Mouse (Mus musculus) liver, adult 2 months (tissue): ENCODE data around the gene Filip1l. TPM values are rescaled to one million over a fixed set of nuclear protein-coding genes. Genes with fewer than 3 reads are reported as not detected.

Source experiments
- DNase-seq: peaks from one replicate; pipeline ENCODE4 v3.0.0-alpha.2; 2011; ENCODE audit warnings: low read depth, low spot score; ENCODE audit errors: extremely low read depth
- H3K27ac ChIP-seq: fragments of 200-500 bp; replicated peaks from 2 replicates; pipeline ENCODE4 v1.5.1; 2012; ENCODE audit warnings: low read depth, mild to moderate bottlenecking, control low read depth, inconsistent platforms, low read length; ENCODE audit not compliant: insufficient read depth
- H3K27me3 ChIP-seq: fragments of 200-500 bp; 2 replicates; pipeline ENCODE4 v1.6.1; 2012; ENCODE audit warnings: mild to moderate bottlenecking, moderate library complexity, low read length, inconsistent platforms; ENCODE audit not compliant: control insufficient read depth, insufficient read depth
- H3K36me3 ChIP-seq: fragments of 200-500 bp; 2 replicates; pipeline ENCODE4 v1.6.1; 2012; ENCODE audit warnings: low read length, inconsistent platforms; ENCODE audit not compliant: control insufficient read depth, insufficient read depth
- H3K4me1 ChIP-seq: fragments of 200-500 bp; 2 replicates; pipeline ENCODE4 v1.6.1; 2011; ENCODE audit warnings: low read length; ENCODE audit not compliant: control insufficient read depth, insufficient read depth
- H3K4me3 ChIP-seq: fragments of 200-500 bp; 2 replicates; pipeline ENCODE4 v1.5.1; 2011; ENCODE audit warnings: low read depth, mild to moderate bottlenecking, control low read depth, low read length, moderate library complexity; ENCODE audit not compliant: insufficient read depth
- H3K79me2 ChIP-seq: fragments of 200-500 bp; 2 replicates; pipeline ENCODE4 v1.6.1; 2012; ENCODE audit warnings: inconsistent platforms, mild to moderate bottlenecking, low read length, moderate library complexity; ENCODE audit not compliant: control insufficient read depth, insufficient read depth
- H3K9ac ChIP-seq: fragments of 200-500 bp; 2 replicates; pipeline ENCODE4 v1.6.1; 2012; ENCODE audit warnings: low read depth, mild to moderate bottlenecking, control low read depth, inconsistent platforms, low read length
- CTCF ChIP-seq: fragments of 200-500 bp; IDR thresholded peaks from 2 replicates; pipeline ENCODE4 v1.5.1; 2011; ENCODE audit warnings: low read depth, low read length, control low read depth
- POLR2A ChIP-seq: fragments of 200-500 bp; IDR thresholded peaks from 2 replicates; pipeline ENCODE4 v1.6.1; 2011; ENCODE audit warnings: low read length, control low read depth; ENCODE audit not compliant: insufficient read depth; ENCODE audit errors: extremely low read depth
- WGBS: fragments of 180-500 bp; shearing (Covaris S2); methylation state at CpG from one replicate; pipeline ENCODE4 v1.1.7; 2018; 5-methylcytosine and 5-hydroxymethylcytosine counted together
- polyA plus RNA-seq: library from polyadenylated mRNA; depleted of rRNA; stranded (reverse); fragments of >200 nt; gene quantifications from 2 replicates; pipeline ENCODE4 v1.2.3, GENCODE M21; 2012
- total RNA-seq: library from RNA; depleted of rRNA; stranded (reverse); fragments of >200 nt; gene quantifications from 2 replicates; pipeline ENCODE4 v1.2.3, GENCODE M21; 2014

Gene Filip1l
- total and polyA plus RNA-seq, 2 experiments = 0.82 to 2.9 TPM

GRCm38 (mm10) chr16:57469869-57470268 is 117.0 kb downstream of the Filip1l start:
- Histone ChIP-seq H3K27ac (no peak overlapping the region), H3K36me3 (no peaks in the 10 kb centered on the region), H3K4me3 (no peak overlapping the region), H3K79me2 (no peaks in the 10 kb centered on the region), H3K27me3 (no peaks in the 10 kb centered on the region), H3K9ac (no peak overlapping the region), H3K4me1 (no peaks in the 10 kb centered on the region)
- 85% methylated on average over 2 of the region's 2 CpGs for WGBS
- DNase-seq = peak; percentile 29
- no peak for TF ChIP-seq POLR2A
- TF ChIP-seq CTCF = no peak

GRCm38 (mm10) chr16:57470286-57470830 is 117.5 kb downstream of the Filip1l start:
- TF ChIP-seq POLR2A (no peak), CTCF (no peak)
- 0 out of 2 replicates have a peak overlapping the region, but pooled peaks have one; percentile 27 for H3K27ac ChIP-seq
- DNase-seq = no peak
- 91% methylated on average over 12 of the region's 12 CpGs for WGBS
- H3K36me3 ChIP-seq = no peaks in the 10 kb centered on the region
- no peak overlapping the region for H3K9ac ChIP-seq
- no peaks in the 10 kb centered on the region for H3K79me2 ChIP-seq
- no peaks in the 10 kb centered on the region for H3K4me1 ChIP-seq
- no peaks in the 10 kb centered on the region for H3K27me3 ChIP-seq
- no peak overlapping the region for H3K4me3 ChIP-seq

- Histone ChIP-seq H3K4me1 (no peaks in the 10 kb centered on the region), H3K9ac (no peak overlapping the region), H3K27me3 (no peaks in the 10 kb centered on the region), H3K27ac (no peak overlapping the region), H3K79me2 (no peaks in the 10 kb centered on the region), H3K36me3 (no peaks in the 10 kb centered on the region), H3K4me3 (no peak overlapping the region)
- DNase-seq = peak; percentile 9
- TF ChIP-seq CTCF = no peak
- no peak for TF ChIP-seq POLR2A
These were observed 118.2 kb downstream of the Filip1l start for GRCm38 (mm10) chr16:57471071-57471470.

GRCm38 (mm10) chr16:57473415-57474085 is 120.7 kb downstream of the Filip1l start:
- TF ChIP-seq CTCF (no peak), POLR2A (no peak)
- Histone ChIP-seq H3K79me2 (no peaks in the 10 kb centered on the region), H3K27ac (no peak overlapping the region), H3K4me3 (no peak overlapping the region), H3K9ac (no peak overlapping the region), H3K27me3 (no peaks in the 10 kb centered on the region), H3K4me1 (no peaks in the 10 kb centered on the region), H3K36me3 (no peaks in the 10 kb centered on the region)
- DNase-seq = no peak
- 80% methylated on average over 10 of the region's 10 CpGs for WGBS

- no peaks in the 10 kb centered on the region for H3K27me3 ChIP-seq
- H3K4me1 ChIP-seq = no peaks in the 10 kb centered on the region
- no peak for TF ChIP-seq POLR2A
- TF ChIP-seq CTCF = no peak
- H3K4me3 ChIP-seq = no peak overlapping the region
- H3K27ac ChIP-seq = no peak overlapping the region
- H3K9ac ChIP-seq = no peak overlapping the region
- WGBS = 88% methylated on average over 2 of the region's 2 CpGs
- no peak for DNase-seq
- H3K36me3 ChIP-seq = no peaks in the 10 kb centered on the region
- no peaks in the 10 kb centered on the region for H3K79me2 ChIP-seq
These were observed 125.6 kb downstream of the Filip1l start for GRCm38 (mm10) chr16:57478451-57478850.

GRCm38 (mm10) chr16:57479776-57480175 is 126.9 kb downstream of the Filip1l start:
- Histone ChIP-seq H3K9ac (no peak overlapping the region), H3K27ac (no peak overlapping the region), H3K4me3 (no peak overlapping the region), H3K79me2 (no peaks in the 10 kb centered on the region), H3K27me3 (no peaks in the 10 kb centered on the region), H3K4me1 (no peaks in the 10 kb centered on the region), H3K36me3 (no peaks in the 10 kb centered on the region)
- TF ChIP-seq POLR2A (no peak), CTCF (no peak)
- DNase-seq = no peak
- WGBS = 74% methylated on average over 5 of the region's 5 CpGs
